Mouse (Mus musculus) heart, postnatal 4 days (tissue): Measurements from ENCODE around the gene Gm16181. TPM values are rescaled to one million over a fixed set of nuclear protein-coding genes. Genes with fewer than 3 reads are reported as not detected.
A peak's percentile ranks its signal among the peaks of the same experiment; 100 is the strongest.

Source experiments
- DNase-seq: peaks from one replicate; pipeline ENCODE4 v3.0.0; 2021
- total RNA-seq, 2 experiments: library from RNA; stranded (reverse); gene quantifications; 2 replicates each; pipeline ENCODE4 v1.2.3; 2021

The Gm16181 gene
- total RNA-seq, 2 experiments from 2014 or later = 0.52 TPM; not detected in 1

DNA sequence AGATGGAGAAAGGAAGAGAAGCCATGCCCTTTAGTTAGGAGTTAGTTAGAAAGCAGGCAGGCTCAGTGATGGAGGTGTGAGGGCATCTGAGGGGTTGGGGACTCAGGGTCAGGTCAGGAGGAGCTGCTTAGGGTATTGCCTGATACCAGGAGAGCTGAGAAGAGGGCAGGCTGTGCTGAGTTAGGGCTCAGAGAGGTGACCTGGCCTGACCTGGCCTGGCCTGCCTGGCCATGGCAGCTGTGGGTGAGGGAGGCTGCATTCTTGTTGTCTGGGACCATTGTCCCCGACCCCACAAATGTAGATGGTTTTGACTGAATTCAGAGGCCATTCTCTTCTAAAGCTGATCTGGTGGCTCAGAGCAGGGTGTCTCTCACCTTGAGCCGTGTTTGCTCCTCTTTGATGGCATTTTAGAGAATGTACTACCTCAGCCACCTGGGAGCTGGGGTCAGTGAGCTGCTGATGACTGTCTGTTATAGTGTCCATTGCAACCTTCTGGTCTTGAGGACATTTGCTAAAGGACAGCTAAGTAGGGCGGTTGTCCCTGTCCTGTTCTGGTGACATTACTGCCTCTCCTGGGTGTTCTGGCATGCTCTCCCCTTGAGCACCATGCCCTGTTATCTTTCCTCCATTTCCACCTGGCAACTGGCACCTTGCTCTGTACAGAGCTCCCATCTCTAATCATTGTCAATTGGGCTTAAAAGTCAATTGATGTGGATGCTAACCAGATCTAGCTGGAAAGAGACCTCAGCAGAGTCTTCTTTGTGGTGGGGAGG lies 29.9 kb downstream of the Gm16181 start:
- no peak for DNase-seq

DNA sequence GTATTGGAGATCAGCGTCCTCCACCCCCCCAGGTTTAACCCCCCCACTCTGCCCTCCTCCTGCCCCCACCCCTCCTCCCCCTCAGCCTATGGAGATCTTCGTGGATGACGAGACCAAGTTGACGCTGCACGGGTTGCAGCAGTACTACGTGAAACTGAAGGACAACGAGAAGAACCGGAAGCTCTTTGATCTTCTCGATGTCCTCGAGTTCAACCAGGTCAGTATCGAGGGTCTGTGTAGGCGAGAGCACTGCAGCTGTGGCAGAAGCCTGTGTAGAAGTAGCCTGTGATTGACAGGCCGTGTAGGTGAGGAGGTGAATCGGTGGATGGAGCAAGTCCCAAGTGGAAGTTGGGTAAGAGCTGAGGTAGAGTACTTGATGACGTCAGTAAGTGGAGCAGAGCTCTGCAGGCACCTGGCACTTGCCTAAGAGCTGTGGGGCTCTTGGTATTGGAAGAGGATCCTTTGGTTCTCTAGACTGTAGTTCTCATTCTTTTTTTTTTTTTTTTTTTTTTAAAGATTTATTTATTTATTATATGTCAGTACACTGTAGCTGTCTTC lies 30.6 kb downstream of the Gm16181 start:
- no peak for DNase-seq

DNA sequence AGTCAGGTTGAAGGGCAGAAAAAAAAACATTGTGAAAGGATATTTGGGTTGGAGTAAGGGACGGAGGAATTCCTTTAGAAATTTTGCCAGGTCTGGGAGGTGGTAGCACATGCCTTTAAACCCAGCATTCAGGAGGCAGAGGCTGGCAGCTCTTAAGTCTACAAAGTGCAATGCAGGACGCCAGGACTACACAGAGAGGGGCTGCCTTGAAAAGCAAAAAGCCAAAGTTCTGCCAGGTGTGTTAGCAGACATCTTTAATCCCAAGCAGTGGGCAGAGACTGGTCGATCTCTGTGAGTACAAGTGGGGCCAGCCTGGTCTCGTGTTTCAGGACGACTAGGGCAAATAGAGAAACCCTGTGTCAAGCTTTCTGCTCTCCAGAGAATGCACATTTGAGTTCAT lies 31.3 kb downstream of the Gm16181 start:
- no peak for DNase-seq

DNA sequence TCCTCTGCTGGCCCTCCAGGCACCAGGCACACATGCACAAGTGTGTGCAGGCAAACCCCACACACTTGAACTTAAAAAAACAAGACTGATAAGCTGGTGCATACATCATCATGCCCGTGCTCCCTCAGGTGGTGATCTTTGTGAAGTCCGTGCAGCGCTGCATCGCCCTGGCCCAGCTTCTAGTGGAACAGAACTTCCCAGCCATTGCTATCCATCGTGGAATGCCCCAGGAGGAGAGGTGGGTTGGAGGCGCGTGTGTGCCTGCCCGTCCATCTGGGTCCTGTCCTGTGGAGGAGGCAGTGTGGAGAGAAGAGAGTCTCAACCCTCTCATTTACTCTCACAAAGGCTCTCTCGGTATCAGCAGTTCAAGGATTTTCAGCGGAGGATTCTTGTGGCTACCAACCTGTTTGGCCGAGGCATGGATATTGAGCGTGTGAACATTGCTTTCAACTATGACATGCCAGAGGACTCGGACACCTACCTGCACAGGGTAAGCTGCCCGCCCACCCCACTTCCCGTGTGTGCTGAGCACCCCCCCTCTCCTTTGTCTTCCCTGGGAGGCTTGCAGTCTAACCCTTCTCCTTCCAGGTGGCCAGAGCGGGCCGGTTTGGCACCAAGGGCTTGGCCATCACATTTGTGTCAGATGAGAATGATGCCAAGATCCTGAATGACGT lies 32.1 kb downstream of the Gm16181 start:
- no peak for DNase-seq

DNA sequence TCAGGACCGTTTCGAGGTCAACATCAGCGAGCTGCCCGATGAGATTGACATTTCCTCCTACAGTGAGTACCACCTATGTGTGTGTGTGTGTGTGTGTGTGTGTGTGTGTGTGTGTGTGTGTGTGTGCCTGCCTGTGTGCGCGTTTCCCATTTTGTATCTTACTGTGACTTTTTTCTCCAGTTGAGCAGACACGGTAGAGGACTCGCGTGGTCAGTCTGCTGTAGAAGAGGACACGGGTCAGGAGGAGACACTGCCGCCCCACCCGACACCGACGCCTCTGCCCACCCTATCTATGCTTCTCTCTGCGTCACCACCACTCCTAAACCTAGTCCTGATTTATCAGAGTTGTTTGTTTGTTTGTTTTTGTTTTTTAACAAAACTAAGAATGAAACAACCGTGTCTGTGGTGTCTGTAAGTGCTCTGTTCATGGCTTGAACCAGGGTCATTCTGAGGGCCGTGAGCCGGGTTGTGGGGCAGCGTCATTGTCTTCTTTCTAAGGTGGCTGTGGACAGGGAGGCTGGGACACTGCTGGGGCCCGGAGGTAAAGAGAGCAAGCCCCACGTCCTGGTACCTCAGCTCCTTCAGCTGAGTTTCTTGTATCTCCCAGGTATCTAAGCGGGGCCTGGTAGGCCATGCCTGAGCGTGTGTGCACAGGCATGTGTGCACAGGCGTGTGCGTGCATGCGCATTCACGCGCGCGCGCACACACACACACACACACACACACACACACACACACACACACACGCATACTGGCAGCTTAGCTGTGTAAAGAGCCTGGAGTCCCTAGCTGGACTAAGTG lies 32.9 kb downstream of the Gm16181 start:
- no peak for DNase-seq

DNA sequence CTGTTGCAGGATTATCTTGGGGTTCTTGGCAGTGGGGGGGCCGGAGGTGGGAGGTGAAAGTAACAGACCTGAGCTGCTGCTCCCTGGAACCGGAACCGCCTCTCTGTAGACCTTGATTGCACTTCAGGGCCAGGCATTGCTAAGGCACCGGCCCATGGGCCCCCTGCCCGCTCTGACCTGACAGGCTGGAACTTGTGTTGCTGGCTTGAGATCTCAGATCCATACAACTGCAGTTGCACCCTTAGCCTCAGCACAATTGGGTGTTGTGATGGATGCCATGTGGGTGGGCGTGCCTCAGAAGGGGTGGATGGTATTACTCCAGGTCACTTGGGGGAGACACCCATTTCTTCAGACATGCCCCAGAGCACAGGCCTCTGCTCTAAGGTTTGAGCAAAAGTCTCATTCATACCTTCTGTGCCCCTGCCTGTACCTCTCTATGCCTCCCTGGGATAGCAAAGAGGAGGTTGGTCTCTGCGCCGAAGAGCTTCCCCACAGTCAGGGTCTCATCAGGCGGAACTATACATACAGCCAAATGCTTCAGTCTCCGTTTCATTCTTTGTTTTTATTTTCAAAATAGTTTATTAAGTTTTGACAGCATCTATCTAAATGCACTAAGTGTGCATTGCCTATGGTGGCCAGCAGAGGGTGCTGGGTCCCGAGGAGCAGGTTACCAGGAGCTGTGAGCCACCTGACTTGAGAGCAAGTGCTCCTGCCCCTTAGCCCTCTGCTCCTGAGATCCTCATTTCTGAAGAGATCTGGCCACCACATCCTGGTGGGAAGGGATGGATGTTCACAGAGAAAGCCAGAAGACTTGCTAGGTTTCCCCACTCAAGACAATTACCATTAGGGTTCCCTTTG lies 33.8 kb downstream of the Gm16181 start:
- DNase-seq = peak; percentile 75

DNA sequence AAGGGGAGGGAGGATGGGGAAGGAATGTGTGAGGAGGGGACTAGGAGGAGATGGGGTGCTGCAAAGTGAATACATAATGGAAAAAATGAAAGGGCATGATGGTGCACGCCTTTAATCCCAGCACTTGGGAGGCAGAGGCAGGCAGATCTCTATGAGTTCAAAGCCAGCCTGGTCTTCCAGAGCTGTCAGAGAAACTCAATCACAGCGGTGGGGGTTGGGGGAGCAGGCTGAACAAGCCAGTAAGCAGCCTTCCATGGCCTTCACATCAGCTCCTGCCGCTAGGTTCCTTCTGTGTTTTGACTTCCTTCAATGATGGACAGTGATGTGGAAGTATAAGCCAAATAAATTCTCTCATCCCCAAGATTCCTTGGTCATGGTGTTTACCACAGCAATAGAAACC lies 34.7 kb downstream of the Gm16181 start:
- DNase-seq = peak; percentile 6

DNA sequence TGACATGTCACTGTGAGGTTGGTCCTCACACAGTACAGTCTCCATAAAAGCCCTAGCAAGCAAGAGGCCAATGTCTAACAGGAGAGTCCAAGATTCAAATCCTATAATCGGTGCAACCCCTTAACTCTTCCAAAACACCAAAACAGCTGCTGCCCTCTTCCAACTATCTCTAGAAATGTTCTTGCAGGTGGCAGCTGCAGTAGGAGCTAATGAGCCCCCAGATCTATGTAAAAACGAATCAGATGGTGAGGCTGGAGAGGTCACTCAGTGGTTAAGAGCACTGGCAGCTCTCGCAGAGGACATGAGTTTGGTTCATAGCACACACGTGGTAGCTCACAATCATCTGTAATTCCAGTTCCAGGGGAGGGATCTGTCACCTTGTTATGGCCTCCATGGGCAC lies 35.1 kb downstream of the Gm16181 start:
- no peak for DNase-seq

DNA sequence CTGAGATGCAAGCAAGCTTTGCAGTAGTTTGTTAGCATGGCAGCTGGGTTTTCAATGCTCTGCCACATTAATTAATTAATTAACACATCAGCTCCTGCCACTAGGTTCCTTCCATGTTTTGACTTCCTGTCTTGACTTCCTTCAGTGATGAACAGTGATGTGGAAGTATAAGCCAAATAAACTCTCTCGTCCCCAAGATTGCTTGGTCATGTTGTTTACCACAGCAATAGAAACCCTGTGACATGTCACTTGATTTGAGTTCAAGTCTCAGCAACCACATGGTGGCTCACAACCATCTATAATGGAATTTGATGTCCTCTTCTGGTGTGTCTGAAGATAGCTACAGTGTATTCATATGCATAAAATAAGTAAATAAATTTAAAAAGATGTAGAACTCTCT lies 36.7 kb downstream of the Gm16181 start:
- DNase-seq = no peak

DNA sequence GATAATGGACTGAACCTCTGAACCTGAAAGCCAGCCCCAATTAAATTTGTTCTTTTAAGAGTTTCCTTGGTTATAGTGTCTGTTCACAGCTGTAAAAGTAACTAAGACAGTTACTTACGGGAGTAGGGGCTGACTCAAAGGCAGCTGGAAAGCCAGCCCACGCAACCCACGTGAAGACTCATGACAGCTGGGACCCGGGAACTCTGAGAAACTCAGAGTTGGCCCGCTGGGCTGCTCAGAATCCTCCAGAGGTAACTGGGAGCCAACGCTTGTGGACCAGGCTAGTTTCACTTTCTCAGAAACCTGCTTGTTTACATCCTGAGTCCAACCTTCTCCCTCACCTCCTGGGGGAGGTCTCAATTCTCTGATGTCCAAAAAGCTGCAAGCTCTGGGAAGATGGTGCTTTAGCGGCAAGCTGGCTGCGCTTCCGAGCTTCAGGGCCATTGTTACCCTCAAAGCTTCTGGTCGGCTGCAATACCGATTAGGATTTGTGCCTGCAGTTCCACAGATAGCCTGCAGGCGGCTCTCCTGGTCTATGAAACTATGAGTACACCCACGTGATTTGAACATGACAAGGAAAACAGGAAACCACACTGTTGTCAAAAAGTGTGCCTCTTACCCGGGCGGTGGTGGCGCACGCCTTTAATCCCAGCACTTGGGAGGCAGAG lies 37.3 kb downstream of the Gm16181 start:
- peak; percentile 95 for DNase-seq

DNA sequence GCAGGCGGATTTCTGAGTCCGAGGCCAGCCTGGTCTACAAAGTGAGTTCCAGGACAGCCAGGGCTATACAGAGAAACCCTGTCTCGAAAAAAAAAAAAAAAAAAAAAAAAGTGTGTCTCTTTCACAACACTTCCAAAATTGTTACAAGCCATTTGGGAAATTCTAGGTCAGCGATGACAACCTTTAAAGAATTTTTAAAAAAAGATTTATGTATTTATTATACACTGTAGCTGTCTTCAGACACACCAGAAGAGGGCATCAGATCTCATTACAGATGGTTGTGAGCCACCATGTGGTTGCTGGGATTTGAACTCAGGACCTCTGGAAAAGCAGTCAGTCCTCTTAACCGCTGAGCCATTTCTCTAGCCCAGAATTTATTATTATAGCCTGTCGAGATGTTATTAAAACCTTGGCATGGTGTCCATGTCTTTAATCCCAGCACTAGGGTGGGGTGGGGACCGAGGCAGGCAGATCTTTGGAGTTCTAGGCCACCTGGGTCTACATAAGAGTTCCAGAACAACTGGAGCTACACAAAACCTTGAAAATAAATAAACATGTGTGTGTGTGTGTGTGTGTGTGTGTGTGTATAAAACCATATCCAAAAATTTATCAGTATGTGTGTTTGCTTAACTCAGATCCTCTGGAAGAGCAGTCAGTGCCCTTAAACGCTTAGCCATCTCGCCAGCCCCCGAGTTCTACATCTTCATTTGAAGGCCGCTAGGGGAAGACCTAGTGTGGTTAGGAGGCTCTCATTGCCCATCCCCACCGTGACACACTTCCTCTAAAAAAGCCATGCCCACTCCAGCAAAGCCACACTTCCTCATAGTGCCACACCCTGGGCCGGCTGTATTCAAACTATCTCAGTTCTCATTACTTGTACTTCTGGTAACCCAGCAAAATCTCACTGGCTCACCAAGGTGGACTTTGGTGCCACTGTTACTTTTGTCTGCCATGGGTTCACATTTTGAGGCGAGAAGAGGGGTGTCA lies 38.2 kb downstream of the Gm16181 start:
- DNase-seq = peak; percentile 39

DNA sequence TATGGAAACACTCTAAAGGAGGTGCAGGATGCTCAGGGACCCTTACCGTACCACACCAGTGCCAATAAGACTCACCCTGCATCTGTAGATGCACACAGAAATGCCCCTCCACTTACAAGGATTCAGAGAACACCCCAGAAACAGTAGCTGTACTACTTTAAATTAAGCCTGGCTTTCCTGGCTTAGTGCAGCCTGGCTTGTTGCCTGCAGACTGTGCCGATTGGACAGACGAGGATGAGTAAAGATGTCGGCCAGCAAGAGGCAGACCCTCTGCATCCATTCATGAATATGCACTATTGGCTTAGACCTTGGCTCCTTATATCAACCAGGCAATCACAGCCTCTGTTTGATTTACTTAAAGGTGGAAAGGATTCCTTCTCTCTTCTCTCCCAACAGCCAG lies 39.0 kb downstream of the Gm16181 start:
- DNase-seq = peak; percentile 4

DNA sequence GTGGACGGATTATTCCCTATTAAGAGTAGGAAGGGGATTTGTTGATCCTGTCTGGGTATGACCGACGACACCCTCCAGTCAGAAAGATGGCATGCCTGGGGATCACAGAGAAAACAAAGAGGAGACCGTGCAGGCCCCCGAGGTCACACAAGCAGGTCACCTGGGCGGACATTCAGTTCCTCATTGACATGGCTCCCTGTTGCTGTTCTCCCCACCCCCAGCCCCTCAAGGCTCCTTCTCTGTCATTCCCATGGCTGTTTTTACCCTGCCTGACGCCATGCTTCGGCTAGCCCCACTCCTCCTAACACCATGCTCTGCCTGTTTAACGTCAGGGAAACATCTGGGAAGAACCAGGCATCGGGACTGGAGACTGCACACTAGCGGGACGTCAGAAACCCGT lies 41.0 kb downstream of the Gm16181 start:
- peak; percentile 4 for DNase-seq

DNA sequence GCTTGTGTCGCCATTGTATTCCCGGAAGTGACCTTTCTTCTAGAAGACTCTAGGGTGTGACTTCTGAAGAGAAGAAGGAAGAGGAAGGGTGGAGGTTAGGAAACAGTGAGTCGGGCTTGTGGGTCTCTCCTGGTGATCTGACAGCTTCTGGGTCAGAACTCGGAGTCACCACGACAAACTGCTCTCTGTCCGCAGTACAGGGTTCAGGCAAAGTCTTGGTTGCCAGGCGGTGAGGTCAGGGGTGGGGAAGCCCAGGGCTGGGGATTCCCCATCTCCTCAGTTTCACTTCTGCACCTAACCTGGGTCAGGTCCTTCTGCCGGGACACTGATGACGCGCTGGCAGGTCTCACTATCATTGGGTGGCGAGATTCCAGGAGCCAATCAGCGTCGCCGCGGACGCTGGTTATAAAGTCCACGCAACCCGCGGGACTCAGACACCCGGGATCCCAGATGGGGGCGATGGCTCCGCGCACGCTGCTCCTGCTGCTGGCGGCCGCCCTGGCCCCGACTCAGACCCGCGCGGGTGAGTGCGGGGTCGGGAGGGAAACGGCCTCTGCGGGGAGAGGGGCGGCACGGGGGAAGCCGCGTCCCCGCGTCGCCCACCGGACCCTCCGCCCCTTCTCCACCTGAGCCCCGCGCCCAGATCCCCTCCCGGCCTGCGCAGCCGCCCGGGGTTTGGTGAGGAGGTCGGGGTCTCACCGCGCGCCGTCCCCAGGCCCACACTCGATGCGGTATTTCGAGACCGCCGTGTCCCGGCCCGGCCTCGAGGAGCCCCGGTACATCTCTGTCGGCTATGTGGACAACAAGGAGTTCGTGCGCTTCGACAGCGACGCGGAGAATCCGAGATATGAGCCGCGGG lies 42.3 kb downstream of the Gm16181 start, which contains the start of gene H2-D1:
TSS of gene H2-D1 (plus strand) at position 67 of the 859 bp plus-strand sequence.
- DNase-seq = peak; percentile 98

DNA sequence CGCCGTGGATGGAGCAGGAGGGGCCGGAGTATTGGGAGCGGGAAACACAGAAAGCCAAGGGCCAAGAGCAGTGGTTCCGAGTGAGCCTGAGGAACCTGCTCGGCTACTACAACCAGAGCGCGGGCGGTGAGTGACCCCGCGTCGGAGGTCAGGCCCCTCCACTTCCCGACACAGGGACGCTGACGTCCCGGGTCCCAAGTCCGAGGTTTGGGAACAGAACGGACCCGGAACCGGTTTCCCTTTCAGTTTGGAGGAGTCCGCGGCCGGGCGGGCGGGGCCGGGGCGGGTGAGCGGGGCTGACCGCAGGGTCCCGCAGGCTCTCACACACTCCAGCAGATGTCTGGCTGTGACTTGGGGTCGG lies 42.9 kb downstream of the Gm16181 start:
- DNase-seq = peak; percentile 14

DNA sequence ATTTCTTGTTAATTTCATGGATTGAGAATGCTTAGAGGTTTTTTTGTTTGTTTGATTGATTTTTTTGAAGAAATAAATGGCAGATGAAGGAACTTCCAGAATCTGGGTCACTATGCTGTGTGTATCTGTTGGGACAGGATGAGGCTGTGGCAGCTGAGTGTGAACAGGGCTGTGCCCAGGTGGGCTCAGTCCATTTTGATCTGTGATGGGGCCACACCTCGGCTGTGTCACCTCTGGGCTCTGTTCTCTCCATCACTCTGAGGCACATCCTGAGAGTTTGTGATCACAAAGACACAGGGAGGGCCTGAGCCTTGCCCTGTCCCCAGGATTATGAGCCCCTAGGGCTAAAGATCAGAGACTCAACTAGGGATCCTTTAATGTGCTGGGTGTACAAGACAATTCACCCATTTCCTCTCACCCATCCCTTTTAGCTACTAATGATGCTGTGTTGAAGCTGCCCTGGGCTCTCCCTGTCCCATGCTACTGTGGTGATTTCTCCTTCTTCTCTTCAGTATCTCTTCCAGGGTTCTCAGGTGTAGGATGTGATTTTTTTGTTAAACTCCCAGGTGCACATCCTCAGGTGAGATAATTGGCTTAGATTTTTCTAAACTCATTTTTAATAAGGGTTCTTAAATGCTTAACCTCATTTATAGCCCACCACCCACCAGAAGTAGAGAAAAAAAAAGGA lies 46.9 kb downstream of the Gm16181 start:
- DNase-seq = no peak

DNA sequence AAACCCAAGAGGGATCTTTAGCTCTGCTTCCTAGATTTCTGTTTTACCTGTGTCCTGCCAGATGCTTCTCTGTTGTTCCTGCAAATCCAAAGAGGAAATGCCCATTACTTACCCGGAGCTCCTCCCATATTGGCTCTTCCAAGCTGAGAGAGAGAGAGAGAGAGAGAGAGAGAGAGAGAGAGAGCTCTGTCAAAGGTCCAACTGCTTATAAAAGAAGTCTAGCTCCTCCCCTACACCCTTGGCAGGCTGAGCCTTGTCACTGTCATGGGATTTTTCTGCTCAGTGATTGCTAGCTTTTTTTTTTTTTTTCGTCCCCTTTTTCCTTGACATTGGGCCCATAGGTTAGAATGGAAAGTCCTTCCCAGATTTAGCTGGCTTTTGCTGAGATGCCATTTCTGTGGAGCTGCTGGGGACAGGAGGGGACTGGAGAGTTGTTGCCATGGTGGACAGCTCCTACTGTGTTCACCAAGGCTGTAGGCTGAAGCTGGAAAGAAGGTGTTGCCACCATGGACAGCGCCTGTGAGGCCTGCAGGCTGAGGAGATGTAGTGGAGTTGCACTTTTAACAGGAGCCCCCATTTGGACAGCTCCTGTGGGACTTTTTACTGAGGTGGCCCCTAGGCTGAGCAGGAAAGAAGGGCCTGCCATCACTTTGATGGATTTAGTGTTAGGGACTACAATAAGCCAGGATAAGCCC lies 49.2 kb downstream of the Gm16181 start:
- DNase-seq = peak; percentile 79

DNA sequence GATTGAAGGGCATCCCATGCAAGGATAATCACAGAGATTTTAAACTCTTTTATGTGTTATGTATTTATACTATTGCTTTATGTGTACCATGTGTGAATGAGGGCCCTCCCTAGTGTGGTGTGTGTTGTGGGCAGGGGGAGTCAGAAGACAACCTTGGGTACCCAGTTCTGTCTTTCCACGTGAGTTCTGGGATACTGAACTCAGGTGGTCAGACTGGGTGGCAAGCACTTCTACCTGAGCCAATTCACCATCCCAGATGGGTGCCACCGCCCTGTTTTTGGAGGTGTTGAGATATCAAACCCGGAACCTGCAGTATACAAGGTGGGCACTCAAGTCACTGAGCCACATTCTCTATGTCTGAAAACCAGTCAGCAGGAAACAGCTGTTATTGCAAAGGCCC lies 51.6 kb downstream of the Gm16181 start:
- DNase-seq = no peak
